Mouse (Mus musculus): ENCODE results near the gene Frat1.

GRCm38 (mm10) chr19:41829381-41830105 is at the start of gene Frat1:
- TF ChIP-seq CTCF (IDR thresholded peaks at IDR 0.05; ENCODE audit: low read depth, low read length): no peak
- TF ChIP-seq POLR2A (IDR thresholded peaks at IDR 0.05; ENCODE audit: borderline replicate concordance, low read depth, low read length): no peak

All from bone marrow macrophage, adult 2 months (primary cell).